Mouse (Mus musculus): Measurements from ENCODE around the gene Pfkfb3. TPM values are rescaled to one million over a fixed set of nuclear protein-coding genes. Genes with fewer than 3 reads are reported as not detected.

Pfkfb3 gene
- polyA plus RNA-seq, 3 experiments from 2014 or later, result 15.8 to 18.2 (median 16.4) TPM

- no peak for ATAC-seq
Observed at GRCm38 (mm10) chr2:11427596-11427995, 126.3 kb downstream of the Pfkfb3 start.

GRCm38 (mm10) chr2:11426379-11426778 is 127.5 kb downstream of the Pfkfb3 start:
- no peak for ATAC-seq

- no peak for ATAC-seq
Observed at GRCm38 (mm10) chr2:11425421-11426131, 128.3 kb downstream of the Pfkfb3 start.

- ATAC-seq, result no peak
Observed at GRCm38 (mm10) chr2:11424252-11424651, 129.6 kb downstream of the Pfkfb3 start.

- no peak for ATAC-seq
Observed at GRCm38 (mm10) chr2:11423421-11423820, 130.5 kb downstream of the Pfkfb3 start.

GRCm38 (mm10) chr2:11422384-11422783 is 131.5 kb downstream of the Pfkfb3 start:
- ATAC-seq, result no peak

Other genes with a start within 250 kb of the Pfkfb3 start
- gene Rbm17, start 50.1 kb upstream of the Pfkfb3 start, polyA plus RNA-seq (2017; shearing (Covaris generic)), result 10 to 100 TPM; 31.6 to 40.5 (median 38.6) TPM
- gene Gm17490, start 72.2 kb upstream of the Pfkfb3 start, polyA plus RNA-seq (2017; shearing (Covaris generic)), result not detected
- 100 to 1,000 TPM in 2 of 3 experiments, 10 to 100 TPM in 1; 79.6 to 261 (median 234) TPM for gene Il2ra, start 88.7 kb upstream of the Pfkfb3 start, polyA plus RNA-seq (2017; shearing (Covaris generic))
- 10 to 100 TPM; 26.6 to 36.7 (median 29.9) TPM for gene Il15ra, start 151.2 kb upstream of the Pfkfb3 start, polyA plus RNA-seq (2017; shearing (Covaris generic))
- 10 to 100 TPM; 36.6 to 40.4 (median 38.2) TPM for gene Fbh1, start 223.5 kb upstream of the Pfkfb3 start, polyA plus RNA-seq (2017; shearing (Covaris generic))
- 10 to 100 TPM; 27.2 to 65.0 (median 41.6) TPM for gene Ankrd16, start 223.8 kb upstream of the Pfkfb3 start, polyA plus RNA-seq (2017; shearing (Covaris generic))

Data from inflammation-experienced regulatory T-cells, adult 6 months (primary cell).